Mouse (Mus musculus) kidney, embryonic 16.5 days (tissue): ENCODE measurements around the gene Mn1. TPM values are rescaled to one million over a fixed set of nuclear protein-coding genes. Genes with fewer than 3 reads are reported as not detected.

ENCODE experiments used
- ATAC-seq: fragments of 200-750 bp; cut with Nextera tagmentation; 2 replicates; pipeline ENCODE4 v1.8.0; 2017; ENCODE audit warnings: moderate TSS enrichment; ENCODE audit not compliant: low FRiP score, low TSS enrichment
- H3K27ac ChIP-seq: fragments of 300-500 bp; sonication (generic); 2 replicates; pipeline ENCODE4 v1.5.1; 2014; ENCODE audit warnings: low read length
- H3K27me3 ChIP-seq: fragments of 300-500 bp; sonication (generic); 2 replicates; pipeline ENCODE4 v1.6.1; 2014; ENCODE audit warnings: low read length, control low read depth, mixed read lengths; ENCODE audit not compliant: insufficient read depth
- H3K36me3 ChIP-seq: fragments of 300-500 bp; sonication (generic); 2 replicates; pipeline ENCODE4 v1.6.1; 2014; ENCODE audit warnings: low read length, control low read depth, mixed read lengths; ENCODE audit not compliant: insufficient read depth
- H3K4me1 ChIP-seq: fragments of 300-500 bp; sonication (generic); 2 replicates; pipeline ENCODE4 v1.6.1; 2014; ENCODE audit warnings: low read length, control low read depth, mixed read lengths; ENCODE audit not compliant: insufficient read depth
- H3K4me2 ChIP-seq: fragments of 300-500 bp; sonication (generic); replicated peaks from 2 replicates; pipeline ENCODE4 v1.6.1; 2014; ENCODE audit warnings: low read depth, low read length
- H3K4me3 ChIP-seq: fragments of 300-500 bp; sonication (generic); 2 replicates; pipeline ENCODE4 v1.5.1; 2014; ENCODE audit warnings: mild to moderate bottlenecking, low read length
- H3K9ac ChIP-seq: fragments of 300-500 bp; sonication (generic); replicated peaks from 2 replicates; pipeline ENCODE4 v1.6.1; 2014; ENCODE audit warnings: low read length
- H3K9me3 ChIP-seq: fragments of 300-500 bp; sonication (generic); 2 replicates; pipeline ENCODE4 v1.6.1; 2016; ENCODE audit warnings: low read length, control low read depth
- WGBS: fragments of 180-500 bp; shearing (Covaris S2); extraction: QIAGEN DNeasy Blood & Tissue Kit; methylation state at CpG from one replicate; pipeline ENCODE4 v1.1.7; 2014; 5-methylcytosine and 5-hydroxymethylcytosine counted together
- polyA plus RNA-seq: library from polyadenylated mRNA; unstranded; fragments of >200 nt; fragmentation: Nextera tagmentation; extraction: Ambion mirVana; gene quantifications from 2 replicates; pipeline ENCODE4 v1.2.1, GENCODE M21; 2015

The Mn1 gene
- polyA plus RNA-seq, 1 experiment from 2014 or later, result 6.9 TPM

DNA sequence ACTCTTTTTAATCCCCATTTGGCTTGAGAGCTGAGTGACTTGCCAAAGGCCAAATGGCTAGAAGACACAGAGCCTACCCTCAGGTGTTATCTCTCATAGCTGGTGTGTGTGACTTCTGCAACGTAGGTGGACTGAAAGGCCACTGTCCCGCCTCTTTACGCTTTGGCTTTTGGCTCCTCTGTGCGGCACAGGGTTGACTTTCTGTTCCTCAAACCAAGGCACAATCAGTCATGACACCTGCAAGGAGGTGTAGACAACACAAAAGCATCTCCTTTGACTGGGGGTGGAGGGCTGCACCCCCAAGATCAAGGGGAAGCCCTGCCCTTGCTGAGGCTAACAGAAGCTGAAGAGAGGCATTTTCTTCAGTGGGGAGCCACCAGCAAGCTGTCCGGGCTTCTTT is 50.5 kb downstream of the Mn1 start:
- Histone ChIP-seq H3K9me3 (peaks cover 8% of the 10 kb centered on the region; the same call in 1 of the 2 replicates), H3K27ac (no peak overlapping the region), H3K4me1 (peaks cover 7% of the 10 kb centered on the region; the same call in 1 of the 2 replicates), H3K4me2 (no peak overlapping the region), H3K36me3 (no peaks in the 10 kb centered on the region), H3K27me3 (no peaks in the 10 kb centered on the region), H3K9ac (no peak overlapping the region), H3K4me3 (no peak overlapping the region)
- ATAC-seq, result no peak
- 42% methylated on average over 5 of the region's 5 CpGs for WGBS

DNA sequence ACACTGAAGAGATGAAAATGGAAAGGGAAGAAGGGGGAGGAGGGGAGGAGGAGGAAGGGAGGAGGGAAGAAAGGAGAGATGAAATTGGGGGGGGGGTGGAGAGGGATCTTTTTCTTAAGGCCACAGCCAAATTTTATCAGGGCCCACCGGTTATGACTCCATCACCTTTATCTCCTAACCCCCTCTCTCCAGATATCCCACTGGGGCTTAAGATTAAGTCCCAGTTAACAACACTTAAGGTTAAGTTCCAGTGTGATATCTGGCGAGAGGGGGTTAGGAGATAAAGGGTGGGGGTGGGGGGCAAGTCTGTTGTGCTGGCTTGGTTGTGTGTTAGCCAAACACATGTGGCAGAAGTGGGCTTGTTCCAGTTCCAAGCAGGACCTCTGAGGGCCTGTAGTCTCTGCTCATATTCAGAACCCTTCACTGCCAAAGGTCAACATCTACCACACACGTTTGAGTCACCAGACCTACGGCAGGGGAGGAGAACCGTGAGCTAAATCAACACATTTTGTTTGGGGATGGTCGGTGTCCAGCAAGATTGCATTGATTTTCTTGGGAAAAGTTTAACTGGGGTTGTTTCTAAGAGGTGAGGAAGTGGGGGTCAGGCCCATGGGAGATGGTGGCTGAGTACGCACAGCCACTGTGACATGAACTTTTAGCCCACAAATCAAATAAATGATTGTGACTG is 52.2 kb downstream of the Mn1 start:
- H3K9me3 ChIP-seq, result peaks cover 8% of the 10 kb centered on the region; the same call in 1 of the 2 replicates
- no peak overlapping the region for H3K9ac ChIP-seq
- H3K4me3 ChIP-seq, result no peak overlapping the region
- H3K4me2 ChIP-seq, result no peak overlapping the region
- H3K27me3 ChIP-seq, result no peaks in the 10 kb centered on the region
- H3K36me3 ChIP-seq, result no peaks in the 10 kb centered on the region
- peaks cover 7% of the 10 kb centered on the region; the same call in 1 of the 2 replicates for H3K4me1 ChIP-seq
- 53% methylated on average over 7 of the region's 7 CpGs for WGBS
- no peak overlapping the region for H3K27ac ChIP-seq
- ATAC-seq, result no peak

DNA sequence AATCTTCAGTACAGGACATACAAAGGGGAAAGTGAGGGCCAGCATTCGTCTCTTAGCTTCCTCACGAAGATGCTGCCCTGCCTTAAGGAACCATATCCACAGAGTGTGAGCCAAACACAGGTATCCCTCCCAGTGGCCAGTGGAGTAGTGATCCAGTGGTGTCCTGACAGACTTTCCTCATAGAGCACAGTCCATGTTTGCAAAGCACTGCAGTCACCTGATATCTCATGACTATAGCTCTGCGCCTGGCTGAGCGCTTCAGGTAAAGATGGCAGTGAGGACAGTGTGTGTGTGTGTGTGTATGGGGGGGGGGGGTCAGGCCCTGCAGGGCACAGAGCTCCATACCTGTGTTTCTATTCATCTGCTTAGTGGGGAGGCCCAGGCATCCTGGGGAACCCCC is 53.7 kb downstream of the Mn1 start:
- no peaks in the 10 kb centered on the region for H3K9me3 ChIP-seq
- no peak overlapping the region for H3K9ac ChIP-seq
- WGBS, result 89% methylated on average over 4 of the region's 4 CpGs
- no peak for ATAC-seq
- H3K4me3 ChIP-seq, result no peak overlapping the region
- H3K27ac ChIP-seq, result no peak overlapping the region
- H3K36me3 ChIP-seq, result no peaks in the 10 kb centered on the region
- peaks cover 4% of the 10 kb centered on the region; the same call in 1 of the 2 replicates for H3K4me1 ChIP-seq
- no peaks in the 10 kb centered on the region for H3K27me3 ChIP-seq
- no peak overlapping the region for H3K4me2 ChIP-seq

DNA sequence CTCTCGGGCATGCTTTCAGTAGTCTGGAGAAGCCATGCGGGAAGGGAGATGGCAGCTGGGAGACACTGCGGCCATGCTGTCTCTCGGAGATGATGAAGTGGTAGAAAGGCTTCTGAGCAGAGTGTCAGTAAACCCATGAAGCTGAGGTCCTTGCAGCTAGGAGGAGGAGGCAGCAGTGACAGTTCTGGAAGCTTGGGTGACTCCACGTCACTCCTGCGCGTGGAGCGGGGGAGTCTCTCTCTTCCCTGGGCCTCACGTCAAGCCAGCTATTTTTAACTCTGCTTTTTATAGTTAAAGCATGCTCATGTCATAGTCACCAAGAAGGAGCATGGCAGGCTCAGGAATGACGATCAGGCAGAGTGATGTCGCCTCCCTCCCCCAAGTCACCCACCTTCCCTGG is 56.3 kb downstream of the Mn1 start:
- no peak for ATAC-seq

DNA sequence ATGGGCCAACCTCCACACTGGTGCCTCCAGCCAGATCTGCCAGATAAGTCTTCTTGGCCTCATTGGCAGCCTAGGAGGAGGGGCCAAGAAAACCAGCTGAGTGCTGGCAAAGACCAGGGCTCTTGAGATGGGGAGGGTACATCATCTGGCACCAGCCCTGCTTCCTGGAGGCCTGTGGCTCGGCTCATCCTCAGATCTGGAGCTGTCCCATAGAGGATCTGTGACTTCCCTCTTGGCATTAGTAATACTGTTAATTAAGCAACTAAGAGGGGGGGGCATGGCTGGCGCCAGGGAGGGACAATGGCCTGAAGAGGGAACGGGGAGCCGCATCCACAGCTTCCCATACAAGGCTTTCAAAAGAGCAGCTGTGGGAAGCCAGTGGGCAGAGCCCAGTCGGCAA is 58.6 kb downstream of the Mn1 start:
- Histone ChIP-seq H3K27ac (no peak overlapping the region), H3K9me3 (no peaks in the 10 kb centered on the region), H3K4me1 (no peaks in the 10 kb centered on the region), H3K9ac (no peak overlapping the region), H3K4me2 (no peak overlapping the region), H3K27me3 (peaks cover under 1% of the 10 kb centered on the region; the same call in 1 of the 2 replicates), H3K36me3 (no peaks in the 10 kb centered on the region), H3K4me3 (no peak overlapping the region)
- ATAC-seq, result no peak
- 90% methylated on average over 5 of the region's 5 CpGs for WGBS

More for the DNA sequence above, 56.3 kb downstream of the Mn1 start:
- Histone ChIP-seq H3K4me2 (no peak overlapping the region), H3K4me3 (no peak overlapping the region), H3K27me3 (no peaks in the 10 kb centered on the region), H3K9me3 (no peaks in the 10 kb centered on the region), H3K9ac (no peak overlapping the region), H3K4me1 (no peaks in the 10 kb centered on the region), H3K36me3 (no peaks in the 10 kb centered on the region), H3K27ac (no peak overlapping the region)
- 49% methylated on average over 11 of the region's 11 CpGs for WGBS

DNA sequence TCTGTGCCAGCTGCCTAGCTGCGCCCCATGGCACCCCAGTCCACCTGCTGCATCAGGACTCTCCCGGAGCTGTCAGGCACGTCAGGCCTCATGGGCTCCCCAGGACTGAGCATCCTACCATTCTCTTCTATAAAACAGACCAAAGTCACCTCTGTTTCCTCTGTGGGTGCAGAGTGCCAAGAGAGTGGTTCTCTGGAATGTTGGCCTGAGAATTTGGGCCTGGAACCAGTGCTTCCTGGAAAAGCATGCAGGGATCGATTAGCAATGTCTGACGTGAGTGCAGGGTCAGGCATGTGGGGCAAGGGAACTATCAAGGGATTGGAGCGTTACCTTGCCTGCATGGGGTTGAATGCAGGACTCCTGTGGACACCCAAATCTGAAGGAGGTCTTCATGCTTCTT is 59.0 kb downstream of the Mn1 start:
- Histone ChIP-seq H3K27me3 (peaks cover 3% of the 10 kb centered on the region; the same call in 1 of the 2 replicates), H3K36me3 (no peaks in the 10 kb centered on the region), H3K4me1 (no peaks in the 10 kb centered on the region), H3K4me2 (no peak overlapping the region), H3K27ac (no peak overlapping the region), H3K9me3 (no peaks in the 10 kb centered on the region), H3K9ac (no peak overlapping the region), H3K4me3 (no peak overlapping the region)
- 84% methylated on average over 6 of the region's 6 CpGs for WGBS
- ATAC-seq, result no peak

DNA sequence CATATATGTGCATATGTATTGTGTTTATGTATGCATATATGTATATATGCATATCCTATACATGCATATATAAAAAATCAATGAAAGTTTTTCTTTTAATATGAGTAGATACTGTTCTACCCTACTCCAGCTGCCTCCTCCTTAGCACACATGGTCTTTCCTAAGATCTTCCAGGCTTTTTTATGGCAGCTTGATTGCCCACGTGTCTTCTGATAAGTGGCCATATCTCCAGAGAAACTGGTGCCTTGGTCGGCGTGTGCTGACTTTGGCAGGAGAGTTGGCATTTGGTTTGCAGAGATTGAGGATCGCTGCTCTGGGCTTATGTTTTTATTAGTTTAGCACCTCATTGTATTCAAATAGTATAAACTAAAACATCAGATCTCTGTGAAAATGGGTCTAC is 68.7 kb downstream of the Mn1 start:
- Histone ChIP-seq H3K27ac (no peak overlapping the region), H3K4me3 (no peak overlapping the region), H3K27me3 (peaks cover under 1% of the 10 kb centered on the region; the same call in 1 of the 2 replicates), H3K4me1 (no peaks in the 10 kb centered on the region), H3K4me2 (no peak overlapping the region), H3K9ac (no peak overlapping the region), H3K9me3 (peaks cover 8% of the 10 kb centered on the region), H3K36me3 (no peaks in the 10 kb centered on the region)
- no peak for ATAC-seq
- 75% methylated on average over 4 of the region's 4 CpGs for WGBS

DNA sequence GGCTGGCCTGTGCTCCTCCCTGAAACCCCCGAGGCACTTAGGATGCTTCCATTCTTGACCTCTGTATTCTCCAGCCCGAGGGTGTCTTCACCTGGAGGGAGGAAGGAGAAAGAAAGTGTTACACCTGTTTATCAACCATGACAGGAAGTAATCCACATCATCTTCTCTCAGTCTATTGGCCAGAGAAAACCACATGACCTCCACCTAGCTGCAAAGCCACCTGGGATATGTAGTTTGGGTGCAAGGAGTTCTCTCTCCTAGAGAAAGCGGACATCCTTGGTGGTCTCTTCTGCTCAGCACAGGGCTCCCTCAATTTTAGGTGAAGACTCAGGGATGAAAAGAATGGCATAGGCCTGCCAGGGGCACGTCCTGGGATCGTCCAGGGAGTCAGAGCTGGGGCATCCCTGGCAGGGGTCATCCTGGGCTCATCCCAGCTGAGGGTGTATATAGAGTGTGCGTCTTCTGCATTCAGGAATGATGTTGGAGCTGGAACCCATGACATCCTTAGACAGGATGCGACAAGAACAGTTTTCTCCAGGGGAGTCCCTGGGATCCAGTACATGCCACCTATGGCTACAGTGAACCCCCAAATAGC is 72.0 kb downstream of the Mn1 start:
- Histone ChIP-seq H3K4me2 (no peak overlapping the region), H3K27ac (no peak overlapping the region), H3K36me3 (no peaks in the 10 kb centered on the region), H3K9me3 (no peaks in the 10 kb centered on the region), H3K4me1 (no peaks in the 10 kb centered on the region), H3K4me3 (no peak overlapping the region), H3K9ac (no peak overlapping the region), H3K27me3 (no peaks in the 10 kb centered on the region; the same call in 1 of the 2 replicates)
- 65% methylated on average over 7 of the region's 7 CpGs for WGBS
- ATAC-seq, result no peak

DNA sequence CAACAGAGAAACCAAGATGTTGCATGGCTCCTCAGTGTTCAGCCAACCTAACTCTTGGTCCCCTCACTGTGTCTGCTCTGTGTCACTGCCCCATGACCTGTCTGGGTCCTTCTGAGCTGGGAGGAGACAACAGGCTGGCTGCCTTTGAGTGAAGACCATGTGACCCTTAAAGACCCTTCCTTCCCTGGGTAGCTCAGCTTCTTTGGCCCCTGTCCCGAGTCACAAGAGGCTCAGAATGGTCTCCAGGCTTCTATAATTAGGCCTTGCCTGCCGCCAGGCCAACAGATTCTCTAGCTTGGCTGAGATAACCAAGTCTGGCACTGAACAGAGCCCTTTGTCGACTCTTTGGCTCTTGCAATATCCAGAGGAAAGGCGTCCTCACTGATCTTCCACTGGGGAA is 73.4 kb downstream of the Mn1 start:
- Histone ChIP-seq H3K4me2 (no peak overlapping the region), H3K9me3 (no peaks in the 10 kb centered on the region), H3K27ac (no peak overlapping the region), H3K4me3 (no peak overlapping the region), H3K27me3 (peaks cover 3% of the 10 kb centered on the region; the same call in 1 of the 2 replicates), H3K4me1 (no peaks in the 10 kb centered on the region), H3K9ac (no peak overlapping the region), H3K36me3 (no peaks in the 10 kb centered on the region)
- 67% methylated on average over 4 of the region's 4 CpGs for WGBS
- no peak for ATAC-seq

DNA sequence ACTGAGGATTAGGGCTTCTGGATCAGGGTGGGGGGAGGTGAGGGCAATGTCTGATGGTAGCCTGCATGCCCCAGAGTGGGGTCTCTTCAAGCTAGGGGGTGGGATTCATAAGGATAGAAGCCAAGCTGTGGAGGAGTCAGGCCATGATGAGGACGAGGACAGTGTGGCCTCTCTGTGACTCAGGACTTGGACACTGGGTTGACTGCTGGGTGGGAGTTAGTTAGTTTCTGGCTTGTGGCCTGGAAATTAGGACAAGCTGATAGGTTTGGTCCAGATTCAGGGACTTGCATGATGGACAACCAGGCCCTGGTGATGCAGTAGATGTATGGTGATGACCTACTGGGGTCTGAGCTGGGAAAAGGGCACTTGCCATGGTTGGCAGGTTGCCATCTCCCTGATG is 74.3 kb downstream of the Mn1 start:
- H3K9ac ChIP-seq, result no peak overlapping the region
- H3K27ac ChIP-seq, result no peak overlapping the region
- H3K9me3 ChIP-seq, result no peaks in the 10 kb centered on the region
- no peak overlapping the region for H3K4me2 ChIP-seq
- ATAC-seq, result no peak
- H3K27me3 ChIP-seq, result peaks cover 3% of the 10 kb centered on the region; the same call in 1 of the 2 replicates
- no peaks in the 10 kb centered on the region for H3K4me1 ChIP-seq
- no peaks in the 10 kb centered on the region for H3K36me3 ChIP-seq
- H3K4me3 ChIP-seq, result no peak overlapping the region
- WGBS, result 81% methylated on average over 1 of the region's 1 CpGs
